Mouse (Mus musculus): ENCODE measurements around the gene Chmp4b. TPM values are rescaled to one million over a fixed set of nuclear protein-coding genes. Genes with fewer than 3 reads are reported as not detected.

Gene Chmp4b
- polyA plus RNA-seq, 1 experiment = 150 TPM

DNA sequence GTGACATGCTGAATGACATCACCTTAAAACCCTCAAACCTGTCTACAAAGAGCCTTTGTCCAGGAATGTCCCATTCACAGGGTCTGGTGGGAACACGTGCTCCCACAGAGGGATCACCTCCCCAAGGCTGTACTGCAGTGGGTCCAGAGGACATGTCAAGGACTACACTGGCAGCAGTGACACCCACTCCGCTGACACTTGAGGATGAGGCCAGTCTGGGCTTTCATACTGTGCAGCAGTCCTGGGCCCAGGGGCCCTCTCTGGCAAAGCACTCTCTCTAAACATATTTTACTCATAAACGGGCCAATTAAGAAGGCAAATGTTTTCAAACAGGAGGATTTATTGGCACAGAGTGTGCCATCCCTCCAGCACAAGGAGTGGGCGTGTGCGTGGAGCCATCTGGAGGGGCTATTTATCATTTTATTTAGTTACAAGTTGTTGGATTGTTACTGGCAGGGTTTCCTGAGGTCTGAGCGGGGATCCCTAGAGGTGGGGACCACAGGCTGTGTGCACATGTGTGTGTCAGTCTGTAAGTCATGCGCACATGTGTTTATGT is 56.4 kb downstream of the Chmp4b start:
- no peak overlapping the region for H3K4me3 ChIP-seq (ENCODE audit: insufficient read depth, low read length)
- no peak for TF ChIP-seq CTCF (IDR thresholded peaks at IDR 0.05; ENCODE audit: borderline replicate concordance, insufficient read depth, low read length)
- no peak for TF ChIP-seq POLR2A (IDR thresholded peaks at IDR 0.05; ENCODE audit: low read depth, low read length)
- H3K4me1 ChIP-seq (ENCODE audit: control insufficient read depth, insufficient read depth, low read length) = no peaks in the 10 kb centered on the region
- H3K27ac ChIP-seq (ENCODE audit: insufficient read depth, low read length) = no peak overlapping the region

DNA sequence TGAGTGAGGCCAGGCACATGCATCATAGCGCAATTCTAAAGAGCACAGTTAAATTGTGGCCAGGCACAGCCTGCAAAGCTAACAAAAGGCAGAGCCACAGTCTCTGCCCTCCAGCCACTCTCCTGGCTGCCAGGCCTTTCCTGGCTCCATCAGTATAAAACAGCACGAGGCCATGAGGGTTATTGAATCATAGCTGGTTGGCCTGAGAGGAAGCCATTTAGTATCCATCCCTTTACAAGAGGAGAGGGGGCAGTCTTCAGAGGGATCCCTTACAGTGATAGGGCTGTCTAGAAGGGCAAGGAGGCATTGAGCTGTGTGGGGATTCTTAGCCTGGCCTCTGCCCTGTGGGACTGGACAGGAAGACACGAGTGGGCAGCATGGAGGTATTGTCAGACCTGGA is 60.2 kb downstream of the Chmp4b start:
- no peak overlapping the region for H3K27ac ChIP-seq (ENCODE audit: insufficient read depth, low read length)
- no peaks in the 10 kb centered on the region for H3K4me1 ChIP-seq (ENCODE audit: control insufficient read depth, insufficient read depth, low read length)
- TF ChIP-seq CTCF (IDR thresholded peaks at IDR 0.05; ENCODE audit: borderline replicate concordance, insufficient read depth, low read length) = no peak
- no peak for TF ChIP-seq POLR2A (IDR thresholded peaks at IDR 0.05; ENCODE audit: low read depth, low read length)
- no peak overlapping the region for H3K4me3 ChIP-seq (ENCODE audit: insufficient read depth, low read length)

GRCm38 (mm10) chr2:154712271-154712677 is 60.8 kb downstream of the Chmp4b start:
- H3K4me1 ChIP-seq (ENCODE audit: control insufficient read depth, insufficient read depth, low read length) = no peaks in the 10 kb centered on the region
- H3K4me3 ChIP-seq (ENCODE audit: insufficient read depth, low read length) = no peak overlapping the region
- TF ChIP-seq CTCF (IDR thresholded peaks at IDR 0.05; ENCODE audit: borderline replicate concordance, insufficient read depth, low read length) = peak; percentile 76
- no peak for TF ChIP-seq POLR2A (IDR thresholded peaks at IDR 0.05; ENCODE audit: low read depth, low read length)
- no peak overlapping the region for H3K27ac ChIP-seq (ENCODE audit: insufficient read depth, low read length)

GRCm38 (mm10) chr2:154713083-154713482 is 61.6 kb downstream of the Chmp4b start:
- no peaks in the 10 kb centered on the region for H3K4me1 ChIP-seq (ENCODE audit: control insufficient read depth, insufficient read depth, low read length)
- TF ChIP-seq POLR2A (IDR thresholded peaks at IDR 0.05; ENCODE audit: low read depth, low read length) = no peak
- peak; percentile 55; the same call in 1 of the 2 replicates for TF ChIP-seq CTCF (IDR thresholded peaks at IDR 0.05; ENCODE audit: borderline replicate concordance, insufficient read depth, low read length)
- H3K4me3 ChIP-seq (ENCODE audit: insufficient read depth, low read length) = no peak overlapping the region
- H3K27ac ChIP-seq (ENCODE audit: insufficient read depth, low read length) = no peak overlapping the region

DNA sequence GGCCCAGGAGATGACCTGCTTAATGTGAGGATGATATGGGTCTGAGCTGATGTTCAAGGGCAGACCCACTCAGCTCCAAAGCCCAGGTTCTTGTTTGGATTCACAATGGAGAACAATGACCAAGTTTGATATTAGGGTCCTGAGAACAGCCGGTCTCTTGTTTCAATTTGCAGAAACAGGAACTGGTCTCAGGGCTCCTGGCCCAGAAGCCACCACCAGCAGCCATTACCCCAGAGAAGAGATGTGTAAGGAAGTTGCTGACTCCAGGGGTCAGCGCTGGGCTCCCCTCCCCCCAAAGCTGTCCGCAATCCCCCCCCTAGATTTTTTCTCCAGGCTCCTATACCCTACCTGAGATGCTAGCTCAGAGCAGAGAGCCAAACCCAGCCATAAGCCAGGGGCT is 62.5 kb downstream of the Chmp4b start:
- Histone ChIP-seq H3K4me3 (ENCODE audit: insufficient read depth, low read length) (no peak overlapping the region), H3K4me1 (ENCODE audit: control insufficient read depth, insufficient read depth, low read length) (no peaks in the 10 kb centered on the region), H3K27ac (ENCODE audit: insufficient read depth, low read length) (no peak overlapping the region)
- TF ChIP-seq CTCF (IDR thresholded peaks at IDR 0.05; ENCODE audit: borderline replicate concordance, insufficient read depth, low read length) (no peak), POLR2A (IDR thresholded peaks at IDR 0.05; ENCODE audit: low read depth, low read length) (no peak)

- Histone ChIP-seq H3K4me3 (ENCODE audit: insufficient read depth, low read length) (no peak overlapping the region), H3K27ac (ENCODE audit: insufficient read depth, low read length) (no peak overlapping the region), H3K4me1 (ENCODE audit: control insufficient read depth, insufficient read depth, low read length) (no peaks in the 10 kb centered on the region)
- TF ChIP-seq POLR2A (IDR thresholded peaks at IDR 0.05; ENCODE audit: low read depth, low read length) = no peak
- TF ChIP-seq CTCF (IDR thresholded peaks at IDR 0.05; ENCODE audit: borderline replicate concordance, insufficient read depth, low read length) = no peak
These were observed 65.1 kb downstream of the Chmp4b start for GRCm38 (mm10) chr2:154716586-154716985.

GRCm38 (mm10) chr2:154717081-154717480 is 65.6 kb downstream of the Chmp4b start:
- TF ChIP-seq CTCF (IDR thresholded peaks at IDR 0.05; ENCODE audit: borderline replicate concordance, insufficient read depth, low read length) (no peak), POLR2A (IDR thresholded peaks at IDR 0.05; ENCODE audit: low read depth, low read length) (no peak)
- Histone ChIP-seq H3K4me3 (ENCODE audit: insufficient read depth, low read length) (no peak overlapping the region), H3K27ac (ENCODE audit: insufficient read depth, low read length) (no peak overlapping the region), H3K4me1 (ENCODE audit: control insufficient read depth, insufficient read depth, low read length) (no peaks in the 10 kb centered on the region)

DNA sequence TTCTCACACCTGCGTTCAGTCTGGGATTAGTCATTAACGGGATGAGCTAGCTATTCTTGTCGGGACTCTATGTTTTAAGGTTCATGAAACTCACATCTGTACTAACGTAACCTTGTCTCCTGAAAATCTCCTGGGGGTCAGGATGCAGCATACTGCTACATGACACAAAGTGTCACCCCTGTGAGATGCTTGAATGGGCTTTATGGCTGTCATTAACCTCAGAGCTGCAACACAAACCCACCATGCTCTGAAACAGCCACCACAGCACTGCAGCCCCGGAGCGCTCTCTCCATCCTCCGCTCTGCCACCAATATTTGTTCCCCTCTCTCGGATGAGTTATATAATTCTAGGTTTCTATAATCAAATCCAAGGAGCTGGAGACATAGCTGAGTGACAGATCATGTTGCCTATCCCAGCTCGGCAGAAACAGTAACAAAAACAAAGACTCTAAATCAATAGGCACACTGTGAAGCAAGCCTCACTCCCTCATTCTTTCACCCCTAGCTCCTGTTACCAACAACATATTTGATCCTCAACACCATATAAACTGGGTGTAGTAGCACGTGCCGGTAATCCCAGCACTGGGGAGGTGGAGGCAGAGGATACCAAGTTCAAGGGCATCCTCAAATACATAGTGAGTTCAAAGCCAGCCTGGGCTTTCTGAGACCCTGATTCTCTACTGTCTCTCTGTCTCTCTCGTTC is 67.5 kb downstream of the Chmp4b start:
- TF ChIP-seq POLR2A (IDR thresholded peaks at IDR 0.05; ENCODE audit: low read depth, low read length) (no peak), CTCF (IDR thresholded peaks at IDR 0.05; ENCODE audit: borderline replicate concordance, insufficient read depth, low read length) (no peak)
- Histone ChIP-seq H3K4me1 (ENCODE audit: control insufficient read depth, insufficient read depth, low read length) (no peaks in the 10 kb centered on the region), H3K27ac (ENCODE audit: insufficient read depth, low read length) (no peak overlapping the region), H3K4me3 (ENCODE audit: insufficient read depth, low read length) (no peak overlapping the region)

GRCm38 (mm10) chr2:154720315-154720714 is 68.8 kb downstream of the Chmp4b start:
- Histone ChIP-seq H3K4me1 (ENCODE audit: control insufficient read depth, insufficient read depth, low read length) (no peaks in the 10 kb centered on the region), H3K27ac (ENCODE audit: insufficient read depth, low read length) (no peak overlapping the region), H3K4me3 (ENCODE audit: insufficient read depth, low read length) (no peak overlapping the region)
- TF ChIP-seq CTCF (IDR thresholded peaks at IDR 0.05; ENCODE audit: borderline replicate concordance, insufficient read depth, low read length) (no peak), POLR2A (IDR thresholded peaks at IDR 0.05; ENCODE audit: low read depth, low read length) (no peak)

GRCm38 (mm10) chr2:154723473-154723872 is 72.0 kb downstream of the Chmp4b start:
- H3K27ac ChIP-seq (ENCODE audit: insufficient read depth, low read length) = no peak overlapping the region
- H3K4me1 ChIP-seq (ENCODE audit: control insufficient read depth, insufficient read depth, low read length) = no peaks in the 10 kb centered on the region
- TF ChIP-seq POLR2A (IDR thresholded peaks at IDR 0.05; ENCODE audit: low read depth, low read length) = no peak
- no peak for TF ChIP-seq CTCF (IDR thresholded peaks at IDR 0.05; ENCODE audit: borderline replicate concordance, insufficient read depth, low read length)
- H3K4me3 ChIP-seq (ENCODE audit: insufficient read depth, low read length) = no peak overlapping the region
